Mouse (Mus musculus) heart, adult 8-10 months (tissue): ENCODE data around the gene Fhl3. TPM values are rescaled to one million over a fixed set of nuclear protein-coding genes. Genes with fewer than 3 reads are reported as not detected.
"Not testable (repeated sequence)": the region's sequence is repeated elsewhere in the genome, so short reads cannot be mapped to it uniquely, and the experiment has no call there.

Experiments used
- DNase-seq: peaks from one replicate; pipeline ENCODE4 v3.0.0; 2022; ENCODE audit warnings: low spot score
- total RNA-seq, 4 experiments: library from RNA; stranded (reverse); gene quantifications; 2 replicates each; pipeline ENCODE4 v1.2.4; 2022

Gene Fhl3
- total RNA-seq, 4 experiments from 2014 or later: 8.8 to 18.8 (median 11.2) TPM

GRCm38 (mm10) chr4:124683474-124683873, 17.0 kb upstream of the Fhl3 start:
- DNase-seq: no peak

- DNase-seq: no peak
Observed at GRCm38 (mm10) chr4:124685004-124685403, 15.5 kb upstream of the Fhl3 start.

- DNase-seq: no peak
Observed at GRCm38 (mm10) chr4:124685453-124685852, 15.0 kb upstream of the Fhl3 start.

GRCm38 (mm10) chr4:124685897-124686402, 14.6 kb upstream of the Fhl3 start:
- DNase-seq: no peak

GRCm38 (mm10) chr4:124691455-124691854, 9.0 kb upstream of the Fhl3 start:
- DNase-seq: no peak

DNA sequence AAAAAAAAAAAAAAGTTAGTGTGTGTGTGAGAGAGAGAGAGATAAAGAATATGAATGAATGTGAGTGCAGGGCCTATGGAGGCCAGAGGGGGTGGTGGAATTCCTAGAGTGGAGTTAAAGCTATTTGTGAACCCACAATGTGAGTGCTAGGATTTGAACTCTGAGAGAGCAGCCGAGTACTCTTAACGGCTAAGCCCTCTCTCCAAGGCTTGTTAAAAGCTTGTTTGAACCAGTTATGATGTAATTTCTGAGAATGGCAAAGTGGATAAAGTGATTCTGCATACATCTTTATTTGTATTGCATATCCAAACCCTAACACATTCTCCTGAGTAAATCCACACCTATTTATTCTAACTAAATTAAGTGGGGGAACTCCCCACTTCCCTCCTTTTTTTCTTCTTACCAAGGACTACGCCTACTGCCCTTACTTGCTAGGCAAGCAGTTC, 8.1 kb upstream of the Fhl3 start:
- no peak for DNase-seq

DNA sequence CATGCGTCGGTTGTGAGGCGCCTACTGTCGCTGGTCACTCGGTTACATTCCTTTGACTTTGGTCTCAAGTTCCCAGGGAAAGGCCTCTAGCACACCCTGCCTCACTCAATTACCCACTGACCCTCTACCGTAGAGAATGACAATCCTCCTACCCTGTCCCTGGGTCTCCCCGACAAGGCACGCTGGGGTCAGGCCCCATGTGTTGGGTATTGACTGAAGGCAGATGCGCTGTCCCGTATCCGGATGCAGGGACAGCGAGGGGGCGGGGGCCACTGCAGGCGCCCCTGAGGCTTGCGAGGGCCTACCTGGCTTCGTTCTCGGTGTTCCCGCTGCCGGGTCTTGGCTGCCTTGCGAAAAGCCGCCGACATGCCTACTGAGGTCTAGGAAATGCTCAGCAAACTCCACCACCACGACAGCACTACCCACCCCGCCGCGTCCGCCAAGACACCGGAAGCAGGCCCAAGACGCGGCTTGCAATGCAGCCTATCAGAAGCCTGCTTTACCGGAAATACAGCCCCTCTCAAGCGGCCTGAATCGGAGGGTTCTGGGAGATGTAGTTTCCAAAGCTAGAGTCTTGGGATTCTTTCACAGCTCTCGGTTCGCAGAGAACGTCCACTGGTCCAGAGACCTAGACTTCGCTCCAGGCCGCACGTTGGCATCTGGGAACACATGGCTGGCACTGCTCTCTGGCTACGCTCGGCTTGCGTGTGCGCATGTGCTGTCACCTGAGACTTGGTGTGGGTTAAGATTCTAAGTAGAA, 7.2 kb upstream of the Fhl3 start, which contains the start of gene Utp11:
Utp11 (minus strand) TSS at position 466 of the 760 bp plus-strand sequence.
- DNase-seq: peak; percentile 90

DNA sequence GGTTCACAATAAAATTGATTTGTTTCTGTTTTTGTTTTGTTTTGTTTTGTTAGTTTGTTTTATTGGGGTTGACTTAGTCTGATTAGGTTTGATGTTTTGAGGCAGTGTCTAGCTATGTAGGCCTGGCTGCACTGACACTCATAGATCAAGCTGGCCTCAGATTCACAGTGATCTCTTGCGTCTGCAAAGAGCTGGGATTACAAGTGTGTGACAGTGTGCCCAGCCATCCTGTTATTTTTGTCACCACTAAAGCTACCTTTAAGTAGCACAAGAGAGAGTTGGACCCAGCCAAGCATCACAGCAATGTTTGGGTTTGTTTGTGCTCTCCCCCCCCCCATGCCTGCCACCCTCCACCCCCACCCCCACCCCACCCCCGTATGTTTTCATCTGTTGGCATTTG, 5.9 kb upstream of the Fhl3 start:
- no peak for DNase-seq

DNA sequence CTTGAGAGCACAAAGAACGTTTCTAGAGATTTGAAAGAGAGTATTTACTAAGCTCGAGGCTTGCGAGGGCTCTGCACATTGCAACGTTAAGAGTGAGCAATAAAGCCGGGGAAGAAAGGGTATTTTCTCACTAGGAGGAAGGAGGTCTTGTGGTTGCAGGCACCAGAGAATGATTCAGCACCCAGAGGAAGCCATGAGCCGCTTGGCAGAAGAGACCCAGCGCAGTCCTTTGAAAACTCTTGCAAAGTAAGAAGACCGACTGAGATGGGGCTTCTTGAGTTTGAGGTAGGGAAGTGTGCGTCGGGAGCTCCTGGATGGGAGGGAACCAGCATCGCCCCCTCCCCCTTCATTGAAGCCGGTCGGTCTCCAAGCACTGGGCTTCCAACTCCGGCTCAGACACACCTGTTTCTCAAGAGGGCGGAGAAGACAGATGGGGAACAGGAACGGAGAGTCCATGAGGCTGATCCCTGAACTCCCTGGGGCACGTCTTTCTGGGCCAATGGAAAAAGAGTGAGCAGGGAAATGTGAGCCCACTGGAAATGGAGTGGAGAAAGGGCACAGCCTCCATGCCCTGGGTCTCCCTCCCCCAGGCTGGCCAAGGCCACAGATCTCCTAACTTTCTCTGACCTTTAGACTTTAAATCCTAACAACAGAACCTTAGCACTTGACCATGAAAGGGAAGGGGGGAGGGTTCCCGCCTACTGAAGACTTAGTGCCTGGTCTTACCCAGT, 4.5 kb upstream of the Fhl3 start:
- no peak for DNase-seq

- DNase-seq: no peak
Observed at GRCm38 (mm10) chr4:124699791-124700190, 710 bp upstream of the Fhl3 start.

- DNase-seq: peak; percentile 51
Observed at GRCm38 (mm10) chr4:124701052-124701845, 748 bp downstream of the Fhl3 start.

GRCm38 (mm10) chr4:124701916-124702315, 1.4 kb downstream of the Fhl3 start:
- no peak for DNase-seq

DNA sequence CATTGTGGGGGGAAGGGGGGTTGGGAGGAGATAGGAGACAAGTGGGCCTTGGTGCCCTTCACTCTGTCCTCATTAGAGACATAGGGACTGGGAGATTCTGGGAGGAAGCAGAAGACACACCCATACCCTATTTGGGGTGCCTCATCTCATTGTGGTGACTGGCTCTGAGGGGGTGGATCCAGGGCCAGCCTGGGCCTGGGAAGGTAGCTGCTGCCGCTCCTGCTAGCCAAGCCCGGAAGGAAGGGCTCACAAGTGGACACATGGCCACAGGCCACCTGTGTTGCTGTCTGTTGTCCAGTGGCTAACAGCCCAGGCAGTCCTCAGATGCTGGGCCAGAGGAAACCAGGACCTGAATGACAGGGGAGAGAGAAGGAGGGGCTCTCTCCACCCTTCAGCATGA, 2.9 kb downstream of the Fhl3 start:
- peak; percentile 42 for DNase-seq

DNA sequence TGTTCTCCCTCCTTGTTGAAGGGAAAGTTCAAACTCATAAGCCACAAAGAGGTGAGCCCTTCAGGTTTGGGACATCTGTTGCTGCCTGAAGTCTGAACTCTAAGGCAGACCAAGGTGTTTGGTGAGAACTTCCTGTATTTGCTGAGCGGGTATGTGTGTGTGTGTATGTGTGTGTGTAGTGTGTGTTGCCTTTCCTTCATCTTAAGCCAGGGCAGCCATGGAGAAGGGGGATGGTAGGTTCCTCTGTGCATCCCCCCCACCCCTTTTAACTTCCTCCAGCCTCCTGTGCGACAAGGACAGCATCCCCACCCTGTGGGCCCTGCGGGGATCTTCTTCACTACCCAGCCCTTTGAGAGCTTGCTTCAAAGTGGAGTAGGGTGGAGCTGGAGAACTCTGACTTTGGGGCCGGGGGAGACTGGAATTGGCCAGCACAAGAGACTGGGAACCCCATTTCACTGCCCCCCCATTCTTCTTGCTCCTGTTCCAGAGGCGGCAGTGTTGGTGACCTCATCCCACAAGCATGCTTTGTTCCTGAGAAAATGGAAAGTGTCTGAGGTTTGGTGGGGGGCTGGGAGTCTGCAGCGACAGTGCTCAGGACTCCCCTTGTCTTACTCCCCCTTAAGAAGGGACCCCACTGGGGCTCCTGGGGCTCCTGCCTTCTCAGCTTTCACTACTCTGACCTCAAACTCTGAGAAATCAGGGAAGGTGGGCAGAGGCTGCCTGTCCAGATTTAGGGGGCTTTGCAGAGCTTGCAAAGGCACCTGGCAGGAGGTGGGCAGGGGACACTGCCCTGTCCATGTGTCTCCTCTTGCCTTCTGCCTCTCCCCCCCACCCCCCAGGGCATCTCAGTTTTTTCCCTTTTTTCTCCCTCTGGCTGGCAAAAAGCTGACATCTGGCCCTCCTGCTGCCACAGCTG, 3.6 kb downstream of the Fhl3 start:
- no peak for DNase-seq

GRCm38 (mm10) chr4:124704797-124705474, 4.4 kb downstream of the Fhl3 start:
- DNase-seq: peak; percentile 59

DNA sequence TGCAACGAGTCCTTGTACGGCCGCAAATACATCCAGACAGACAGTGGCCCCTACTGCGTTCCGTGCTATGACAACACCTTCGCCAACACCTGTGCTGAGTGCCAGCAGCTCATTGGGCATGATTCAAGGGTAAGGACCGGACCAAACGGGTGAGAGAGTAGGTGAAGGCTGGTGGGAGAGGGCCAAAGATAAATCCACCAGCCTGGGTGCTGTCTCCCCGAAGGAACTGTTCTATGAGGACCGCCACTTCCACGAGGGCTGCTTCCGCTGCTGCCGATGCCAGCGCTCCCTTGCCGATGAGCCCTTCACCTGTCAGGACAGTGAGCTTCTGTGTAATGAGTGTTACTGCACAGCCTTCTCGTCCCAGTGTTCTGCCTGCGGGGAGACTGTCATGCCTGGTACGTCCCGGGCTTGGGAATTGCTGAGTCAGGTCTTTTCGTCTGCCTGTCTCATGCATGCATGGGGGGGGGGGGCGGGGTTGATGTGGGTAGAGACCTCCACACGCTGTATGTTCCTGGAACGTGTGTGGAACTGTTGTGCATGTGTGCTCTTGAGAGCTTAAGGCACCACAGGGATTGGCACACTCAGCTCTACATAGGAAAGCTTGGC, 5.3 kb downstream of the Fhl3 start:
- no peak for DNase-seq

- not testable (repeated sequence) for DNase-seq
Observed at GRCm38 (mm10) chr4:124707381-124708199, 7.1 kb downstream of the Fhl3 start.

- DNase-seq: not testable (repeated sequence)
Observed at GRCm38 (mm10) chr4:124708200-124708517, 7.7 kb downstream of the Fhl3 start.
